Mouse (Mus musculus) intestine, embryonic 14.5 days (tissue): ENCODE results near the gene Edn2. TPM values are rescaled to one million over a fixed set of nuclear protein-coding genes. Genes with fewer than 3 reads are reported as not detected.

Experiments
- ATAC-seq: fragments of 200-750 bp; cut with Nextera tagmentation; replicated peaks from 2 replicates; pipeline ENCODE4 v1.8.0; 2017; ENCODE audit warnings: low read depth, moderate number of reproducible peaks, moderate TSS enrichment, moderate library complexity; ENCODE audit not compliant: low FRiP score, low TSS enrichment
- DNase-seq: peaks from one replicate; pipeline ENCODE4 v3.0.0-alpha.2; 2018; ENCODE audit warnings: low spot score
- H3K27ac ChIP-seq: fragments of 300-500 bp; sonication (generic); 2 replicates; pipeline ENCODE4 v1.5.1; 2014; ENCODE audit warnings: low read depth, mild to moderate bottlenecking, control low read depth
- H3K27me3 ChIP-seq: fragments of 300-500 bp; sonication (generic); replicated peaks from 2 replicates; pipeline ENCODE4 v1.6.1; 2014; ENCODE audit warnings: low read length, control low read depth; ENCODE audit not compliant: control insufficient read depth, insufficient read depth
- H3K36me3 ChIP-seq: fragments of 300-500 bp; sonication (generic); 2 replicates; pipeline ENCODE4 v1.6.1; 2014; ENCODE audit warnings: low read length, control low read depth; ENCODE audit not compliant: control insufficient read depth, insufficient read depth
- H3K4me1 ChIP-seq: fragments of 300-500 bp; sonication (generic); replicated peaks from 2 replicates; pipeline ENCODE4 v1.6.1; 2014; ENCODE audit warnings: low read length, control low read depth, mixed read lengths; ENCODE audit not compliant: control insufficient read depth, insufficient read depth
- H3K4me2 ChIP-seq: fragments of 300-500 bp; sonication (generic); 2 replicates; pipeline ENCODE4 v1.6.1; 2014; ENCODE audit warnings: low read length
- H3K4me3 ChIP-seq: fragments of 300-500 bp; sonication (generic); 2 replicates; pipeline ENCODE4 v1.5.1; 2014; ENCODE audit warnings: low read depth, low read length, control low read depth, mixed read lengths
- H3K9ac ChIP-seq: fragments of 300-500 bp; sonication (generic); 2 replicates; pipeline ENCODE4 v1.6.1; 2014; ENCODE audit warnings: mild to moderate bottlenecking, low read length
- H3K9me3 ChIP-seq: fragments of 300-500 bp; sonication (generic); 2 replicates; pipeline ENCODE4 v1.6.1; 2016; ENCODE audit warnings: low read length, control low read depth; ENCODE audit not compliant: control insufficient read depth
- WGBS: fragments of 180-500 bp; shearing (Covaris S2); extraction: QIAGEN DNeasy Blood & Tissue Kit; methylation state at CpG from one replicate; pipeline ENCODE4 v1.1.7; 2014; 5-methylcytosine and 5-hydroxymethylcytosine counted together
- polyA plus RNA-seq: library from polyadenylated mRNA; unstranded; fragments of >200 nt; fragmentation: Nextera tagmentation; extraction: Ambion mirVana; gene quantifications from 2 replicates; pipeline ENCODE4 v1.2.1, GENCODE M21; 2014

Edn2 gene
- polyA plus RNA-seq, 1 experiment from 2014 or later: 4.7 TPM

- H3K4me2 ChIP-seq: no peak overlapping the region
- H3K4me3 ChIP-seq: no peak overlapping the region
- ATAC-seq: no peak; the same call in 1 of the 2 replicates
- H3K36me3 ChIP-seq: no peaks in the 10 kb centered on the region
- peak; percentile 76 for DNase-seq
- no peaks in the 10 kb centered on the region for H3K27me3 ChIP-seq
- no peaks in the 10 kb centered on the region for H3K4me1 ChIP-seq
- H3K9ac ChIP-seq: no peak overlapping the region
- H3K27ac ChIP-seq: no peak overlapping the region
- WGBS: 43% methylated on average over 4 of the region's 4 CpGs
- no peaks in the 10 kb centered on the region for H3K9me3 ChIP-seq
Observed at GRCm38 (mm10) chr4:120129233-120129885, 31.6 kb upstream of the Edn2 start.

GRCm38 (mm10) chr4:120130926-120131325 lies 30.1 kb upstream of the Edn2 start:
- no peaks in the 10 kb centered on the region for H3K9me3 ChIP-seq
- DNase-seq (no peak), ATAC-seq (no peak)
- H3K4me3 ChIP-seq: no peak overlapping the region
- H3K4me1 ChIP-seq: no peaks in the 10 kb centered on the region
- H3K36me3 ChIP-seq: no peaks in the 10 kb centered on the region
- WGBS: 73% methylated on average over 4 of the region's 4 CpGs
- H3K9ac ChIP-seq: no peak overlapping the region
- no peak overlapping the region for H3K4me2 ChIP-seq
- no peaks in the 10 kb centered on the region for H3K27me3 ChIP-seq
- H3K27ac ChIP-seq: no peak overlapping the region

- H3K9me3 ChIP-seq: no peaks in the 10 kb centered on the region
- ATAC-seq (no peak), DNase-seq (no peak)
- no peaks in the 10 kb centered on the region for H3K4me1 ChIP-seq
- no peak overlapping the region for H3K27ac ChIP-seq
- no peak overlapping the region for H3K9ac ChIP-seq
- H3K27me3 ChIP-seq: no peaks in the 10 kb centered on the region
- H3K36me3 ChIP-seq: no peaks in the 10 kb centered on the region
- no peak overlapping the region for H3K4me2 ChIP-seq
- no peak overlapping the region for H3K4me3 ChIP-seq
- 82% methylated on average over 24 of the region's 24 CpGs for WGBS
Observed at GRCm38 (mm10) chr4:120131441-120132220, 29.4 kb upstream of the Edn2 start.

GRCm38 (mm10) chr4:120134223-120134622 lies 26.8 kb upstream of the Edn2 start:
- Histone ChIP-seq H3K36me3 (no peaks in the 10 kb centered on the region), H3K4me3 (no peak overlapping the region), H3K27ac (no peak overlapping the region), H3K9ac (no peak overlapping the region), H3K27me3 (no peaks in the 10 kb centered on the region), H3K9me3 (no peaks in the 10 kb centered on the region), H3K4me2 (no peak overlapping the region), H3K4me1 (no peaks in the 10 kb centered on the region)
- ATAC-seq (no peak), DNase-seq (no peak)
- 80% methylated on average over 6 of the region's 6 CpGs for WGBS

- WGBS: 65% methylated on average over 1 of the region's 1 CpGs
- Histone ChIP-seq H3K9me3 (no peaks in the 10 kb centered on the region), H3K4me1 (no peaks in the 10 kb centered on the region), H3K36me3 (no peaks in the 10 kb centered on the region), H3K27ac (no peak overlapping the region), H3K4me2 (no peak overlapping the region), H3K27me3 (no peaks in the 10 kb centered on the region), H3K9ac (no peak overlapping the region), H3K4me3 (no peak overlapping the region)
- DNase-seq (no peak), ATAC-seq (no peak)
Observed at GRCm38 (mm10) chr4:120141810-120142209, 19.2 kb upstream of the Edn2 start.

GRCm38 (mm10) chr4:120142905-120143304 lies 18.1 kb upstream of the Edn2 start:
- no peak overlapping the region for H3K4me2 ChIP-seq
- H3K9ac ChIP-seq: no peak overlapping the region
- DNase-seq (no peak), ATAC-seq (no peak)
- H3K27ac ChIP-seq: no peak overlapping the region
- H3K36me3 ChIP-seq: no peaks in the 10 kb centered on the region
- no peaks in the 10 kb centered on the region for H3K9me3 ChIP-seq
- no peaks in the 10 kb centered on the region for H3K27me3 ChIP-seq
- H3K4me3 ChIP-seq: no peak overlapping the region
- WGBS: 86% methylated on average over 9 of the region's 9 CpGs
- H3K4me1 ChIP-seq: no peaks in the 10 kb centered on the region

GRCm38 (mm10) chr4:120144343-120144742 lies 16.7 kb upstream of the Edn2 start:
- no peak for ATAC-seq
- 65% methylated on average over 5 of the region's 5 CpGs for WGBS

GRCm38 (mm10) chr4:120145931-120146330 lies 15.1 kb upstream of the Edn2 start:
- DNase-seq (no peak), ATAC-seq (no peak)
- 63% methylated on average over 8 of the region's 8 CpGs for WGBS

More at GRCm38 (mm10) chr4:120144343-120144742, 16.7 kb upstream of the Edn2 start:
- H3K9me3 ChIP-seq: no peaks in the 10 kb centered on the region
- no peak overlapping the region for H3K9ac ChIP-seq
- no peaks in the 10 kb centered on the region for H3K27me3 ChIP-seq
- no peak for DNase-seq
- no peaks in the 10 kb centered on the region for H3K36me3 ChIP-seq
- H3K4me2 ChIP-seq: no peak overlapping the region
- no peak overlapping the region for H3K27ac ChIP-seq
- H3K4me1 ChIP-seq: peaks cover 4% of the 10 kb centered on the region
- H3K4me3 ChIP-seq: no peak overlapping the region

More at GRCm38 (mm10) chr4:120145931-120146330, 15.1 kb upstream of the Edn2 start:
- Histone ChIP-seq H3K4me1 (peaks cover 4% of the 10 kb centered on the region), H3K4me3 (no peak overlapping the region), H3K36me3 (no peaks in the 10 kb centered on the region), H3K9ac (no peak overlapping the region), H3K4me2 (no peak overlapping the region), H3K27me3 (no peaks in the 10 kb centered on the region), H3K27ac (no peak overlapping the region), H3K9me3 (no peaks in the 10 kb centered on the region)
